Mouse (Mus musculus): ENCODE data around the gene Slc25a29. TPM values are rescaled to one million over a fixed set of nuclear protein-coding genes. Genes with fewer than 3 reads are reported as not detected.
A peak's percentile ranks its signal among the peaks of the same experiment; 100 is the strongest.

Gene Slc25a29
- total RNA-seq, 2 experiments from 2014 or later: 15.8 to 17.5 TPM

- DNase-seq: no peak
- intact Hi-C loops (cut with DNase I): no loop called here
These were observed 31.3 kb downstream of the Slc25a29 start for GRCm38 (mm10) chr12:108804388-108804787.

- intact Hi-C loops (cut with DNase I): no loop called here
These were observed 34.1 kb downstream of the Slc25a29 start for GRCm38 (mm10) chr12:108801613-108802012.

DNA sequence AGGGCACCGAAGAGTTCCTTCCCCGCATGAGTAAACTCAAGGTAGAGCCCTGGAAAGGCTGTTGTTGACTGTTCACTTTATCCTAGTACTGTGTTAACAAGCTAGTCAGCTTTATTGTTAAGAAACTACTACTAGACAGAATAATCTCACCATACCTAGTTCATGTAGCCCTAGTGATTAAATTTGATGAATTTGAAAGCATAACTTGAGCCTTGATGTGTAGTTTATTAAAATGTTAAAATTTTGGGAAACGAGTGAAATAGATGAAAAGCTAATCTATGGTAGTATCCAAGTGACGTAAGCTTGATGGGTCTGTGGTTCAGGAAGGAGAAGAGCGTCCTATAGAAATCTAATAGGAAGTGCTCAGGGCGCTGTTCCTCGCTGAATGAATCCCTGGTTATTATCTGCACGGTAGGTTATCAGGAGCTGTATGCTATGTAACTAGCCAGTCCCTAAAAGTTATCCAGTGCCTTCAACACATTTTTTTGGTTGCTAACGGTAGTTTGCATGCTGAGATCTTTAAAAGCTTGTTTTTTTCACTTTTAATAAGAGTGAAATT lies 40.6 kb downstream of the Slc25a29 start:
- no peak for DNase-seq
- intact Hi-C loops (cut with DNase I): no loop called here

More at GRCm38 (mm10) chr12:108801613-108802012, 34.1 kb downstream of the Slc25a29 start:
- DNase-seq: no peak

- intact Hi-C loops (cut with DNase I): no loop called here
- DNase-seq: peak; percentile 87
These were observed 41.5 kb downstream of the Slc25a29 start for GRCm38 (mm10) chr12:108794078-108794711.

- peak; percentile 37 for DNase-seq
- intact Hi-C loops (cut with DNase I): no loop called here
These were observed 42.2 kb downstream of the Slc25a29 start for GRCm38 (mm10) chr12:108793453-108793941.

GRCm38 (mm10) chr12:108792546-108793452 lies 42.9 kb downstream of the Slc25a29 start, which contains the start of gene Yy1:
Yy1 (plus strand) TSS chr12:108792973.
- peak; percentile 99 for DNase-seq
- intact Hi-C loops (cut with DNase I): no loop called here

DNA sequence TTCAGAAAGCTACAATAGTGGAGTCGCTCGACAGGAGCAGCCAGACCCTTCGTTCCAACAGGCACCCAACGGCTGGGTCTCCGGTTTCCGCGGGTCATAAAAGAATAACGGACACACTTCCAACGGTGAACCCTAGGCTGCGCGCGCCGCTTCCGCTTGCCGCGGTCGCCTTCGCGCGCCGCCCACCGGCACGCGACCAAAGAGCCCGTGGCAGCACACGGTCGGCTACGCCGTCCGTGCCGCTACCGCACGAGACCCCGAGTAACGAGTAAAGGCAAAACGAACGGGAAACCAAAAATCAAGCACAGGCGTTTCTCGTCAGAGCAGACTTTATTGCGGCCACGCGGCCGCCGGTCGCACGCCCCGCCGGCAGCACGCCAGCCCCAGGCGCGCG lies 43.5 kb downstream of the Slc25a29 start:
- intact Hi-C loops (cut with DNase I): no loop called here
- peak; percentile 85 for DNase-seq

- DNase-seq: no peak
- intact Hi-C loops (cut with DNase I): no loop called here
These were observed 48.4 kb downstream of the Slc25a29 start for GRCm38 (mm10) chr12:108787329-108787728.

- DNase-seq: no peak
- intact Hi-C loops (cut with DNase I): no loop called here
These were observed 50.5 kb downstream of the Slc25a29 start for GRCm38 (mm10) chr12:108785161-108785560.

- intact Hi-C loops (cut with DNase I): no loop called here
- no peak for DNase-seq
These were observed 55.4 kb downstream of the Slc25a29 start for GRCm38 (mm10) chr12:108780108-108780877.

Small RNAs within 50 kb of the gene (microRNA-seq; reads per million reads assigned to microRNA genes)
- 186 reads per million, percentile 56 among the genes with 10 or more reads in this experiment for gene Mir345

Other genes starting within 250 kb of the Slc25a29 start
- not detected for gene Degs2, start 133.6 kb downstream of the Slc25a29 start, total RNA-seq (2021)
- gene Yy1, start 42.9 kb downstream of the Slc25a29 start, total RNA-seq (2021): 10 to 100 TPM; 53.1 to 55.5 TPM
- 10 to 100 TPM; 12.4 to 13.3 TPM for gene Slc25a47, start 163 bp upstream of the Slc25a29 start, total RNA-seq (2021)
- gene Wdr25, start 57.7 kb upstream of the Slc25a29 start, total RNA-seq (2021): 1 to 10 TPM; 4.9 to 6.2 TPM
- gene Wars, start 58.3 kb upstream of the Slc25a29 start, total RNA-seq (2021): 10 to 100 TPM; 93.2 to 99.7 TPM
- gene Begain, start 232.3 kb upstream of the Slc25a29 start, total RNA-seq (2021): 100 to 1,000 TPM; 130 to 138 TPM

Measured in left cerebral cortex, postnatal 4 days (tissue).